Mouse (Mus musculus): Measurements from ENCODE around the gene Cpeb3. TPM values are rescaled to one million over a fixed set of nuclear protein-coding genes. Genes with fewer than 3 reads are reported as not detected.
"Not testable (repeated sequence)": the region's sequence is repeated elsewhere in the genome, so short reads cannot be mapped to it uniquely, and the experiment has no call there.

Gene Cpeb3
- polyA plus RNA-seq, 1 experiment from 2014 or later = 0.91 TPM

- no peak overlapping the region for H3K27ac ChIP-seq (replicated peaks; ENCODE audit: low read depth, low read length)
- peaks cover 14% of the 10 kb centered on the region for H3K27me3 ChIP-seq (ENCODE audit: control insufficient read depth, insufficient read depth, low read length)
- H3K9ac ChIP-seq (replicated peaks; ENCODE audit: low read length) = no peak overlapping the region
- H3K4me3 ChIP-seq (ENCODE audit: low read depth, low read length) = no peak overlapping the region
- H3K4me1 ChIP-seq (ENCODE audit: control insufficient read depth, insufficient read depth, low read length) = peaks cover 5% of the 10 kb centered on the region
- no peak for ATAC-seq (replicated peaks; ENCODE audit: insufficient number of reproducible peaks, low FRiP score, low TSS enrichment, low read depth)
- WGBS = 9% methylated on average over 7 of the region's 7 CpGs
- no peaks in the 10 kb centered on the region for H3K36me3 ChIP-seq (replicated peaks; ENCODE audit: control insufficient read depth, insufficient read depth, low read depth, low read length)
- no peaks in the 10 kb centered on the region for H3K9me3 ChIP-seq (replicated peaks; ENCODE audit: control insufficient read depth, low read length)
- no peak for DNase-seq (ENCODE audit: low spot score)
- no peak overlapping the region for H3K4me2 ChIP-seq (ENCODE audit: low read depth, low read length)
Measured at GRCm38 (mm10) chr19:37238651-37239050, 30.2 kb upstream of the Cpeb3 start.

- no peak for ATAC-seq (replicated peaks; ENCODE audit: insufficient number of reproducible peaks, low FRiP score, low TSS enrichment, low read depth)
Measured at GRCm38 (mm10) chr19:37237712-37238437, 29.5 kb upstream of the Cpeb3 start.

GRCm38 (mm10) chr19:37237306-37237705 lies 28.9 kb upstream of the Cpeb3 start:
- Histone ChIP-seq H3K4me1 (ENCODE audit: control insufficient read depth, insufficient read depth, low read length) (peaks cover 5% of the 10 kb centered on the region), H3K9me3 (replicated peaks; ENCODE audit: control insufficient read depth, low read length) (no peaks in the 10 kb centered on the region), H3K4me3 (ENCODE audit: low read depth, low read length) (no peak overlapping the region), H3K9ac (replicated peaks; ENCODE audit: low read length) (no peak overlapping the region), H3K27ac (replicated peaks; ENCODE audit: low read depth, low read length) (no peak overlapping the region), H3K36me3 (replicated peaks; ENCODE audit: control insufficient read depth, insufficient read depth, low read depth, low read length) (no peaks in the 10 kb centered on the region), H3K4me2 (ENCODE audit: low read depth, low read length) (no peak overlapping the region), H3K27me3 (ENCODE audit: control insufficient read depth, insufficient read depth, low read length) (peaks cover 16% of the 10 kb centered on the region)
- DNase-seq (ENCODE audit: low spot score) (no peak), ATAC-seq (replicated peaks; ENCODE audit: insufficient number of reproducible peaks, low FRiP score, low TSS enrichment, low read depth) (no peak)
- 50% methylated on average over 5 of the region's 5 CpGs for WGBS

More at GRCm38 (mm10) chr19:37237712-37238437, 29.5 kb upstream of the Cpeb3 start:
- H3K27ac ChIP-seq (replicated peaks; ENCODE audit: low read depth, low read length) = no peak overlapping the region
- H3K9me3 ChIP-seq (replicated peaks; ENCODE audit: control insufficient read depth, low read length) = no peaks in the 10 kb centered on the region
- DNase-seq (ENCODE audit: low spot score) = no peak
- no peaks in the 10 kb centered on the region for H3K36me3 ChIP-seq (replicated peaks; ENCODE audit: control insufficient read depth, insufficient read depth, low read depth, low read length)
- H3K4me1 ChIP-seq (ENCODE audit: control insufficient read depth, insufficient read depth, low read length) = peaks cover 5% of the 10 kb centered on the region
- H3K4me3 ChIP-seq (ENCODE audit: low read depth, low read length) = no peak overlapping the region
- peaks cover 16% of the 10 kb centered on the region for H3K27me3 ChIP-seq (ENCODE audit: control insufficient read depth, insufficient read depth, low read length)
- no peak overlapping the region for H3K4me2 ChIP-seq (ENCODE audit: low read depth, low read length)
- WGBS = 5% methylated on average over 15 of the region's 15 CpGs
- H3K9ac ChIP-seq (replicated peaks; ENCODE audit: low read length) = no peak overlapping the region

GRCm38 (mm10) chr19:37235818-37236217 lies 27.4 kb upstream of the Cpeb3 start:
- Histone ChIP-seq H3K27me3 (ENCODE audit: control insufficient read depth, insufficient read depth, low read length) (peaks cover 16% of the 10 kb centered on the region), H3K4me3 (ENCODE audit: low read depth, low read length) (no peak overlapping the region), H3K4me1 (ENCODE audit: control insufficient read depth, insufficient read depth, low read length) (peaks cover 5% of the 10 kb centered on the region), H3K36me3 (replicated peaks; ENCODE audit: control insufficient read depth, insufficient read depth, low read depth, low read length) (no peaks in the 10 kb centered on the region), H3K27ac (replicated peaks; ENCODE audit: low read depth, low read length) (no peak overlapping the region), H3K9me3 (replicated peaks; ENCODE audit: control insufficient read depth, low read length) (no peaks in the 10 kb centered on the region), H3K4me2 (ENCODE audit: low read depth, low read length) (no peak overlapping the region), H3K9ac (replicated peaks; ENCODE audit: low read length) (no peak overlapping the region)
- 62% methylated on average over 8 of the region's 8 CpGs for WGBS
- no peak for ATAC-seq (replicated peaks; ENCODE audit: insufficient number of reproducible peaks, low FRiP score, low TSS enrichment, low read depth)
- no peak for DNase-seq (ENCODE audit: low spot score)

- DNase-seq (ENCODE audit: low spot score) (peak; percentile 35), ATAC-seq (replicated peaks; ENCODE audit: insufficient number of reproducible peaks, low FRiP score, low TSS enrichment, low read depth) (0 out of 2 replicates have a peak, but pooled peaks have one; percentile 46)
- 3% methylated on average over 63 of the region's 63 CpGs for WGBS
- Histone ChIP-seq H3K9me3 (replicated peaks; ENCODE audit: control insufficient read depth, low read length) (no peaks in the 10 kb centered on the region), H3K27me3 (ENCODE audit: control insufficient read depth, insufficient read depth, low read length) (peaks cover 16% of the 10 kb centered on the region), H3K4me3 (ENCODE audit: low read depth, low read length) (peak overlapping the region; percentile 40), H3K9ac (replicated peaks; ENCODE audit: low read length) (0 out of 2 replicates have a peak overlapping the region, but pooled peaks have one; percentile 22), H3K36me3 (replicated peaks; ENCODE audit: control insufficient read depth, insufficient read depth, low read depth, low read length) (no peaks in the 10 kb centered on the region), H3K4me2 (ENCODE audit: low read depth, low read length) (peak overlapping the region; percentile 67), H3K4me1 (ENCODE audit: control insufficient read depth, insufficient read depth, low read length) (peaks cover 5% of the 10 kb centered on the region), H3K27ac (replicated peaks; ENCODE audit: low read depth, low read length) (no peak overlapping the region)
Measured at GRCm38 (mm10) chr19:37233561-37234539, 25.4 kb upstream of the Cpeb3 start.

GRCm38 (mm10) chr19:37232598-37232997 lies 24.2 kb upstream of the Cpeb3 start:
- H3K9me3 ChIP-seq (replicated peaks; ENCODE audit: control insufficient read depth, low read length); ATAC-seq (replicated peaks; ENCODE audit: insufficient number of reproducible peaks, low FRiP score, low TSS enrichment, low read depth); H3K4me3 ChIP-seq (ENCODE audit: low read depth, low read length); H3K4me2 ChIP-seq (ENCODE audit: low read depth, low read length); H3K4me1 ChIP-seq (ENCODE audit: control insufficient read depth, insufficient read depth, low read length); H3K27ac ChIP-seq (replicated peaks; ENCODE audit: low read depth, low read length); DNase-seq (ENCODE audit: low spot score); H3K9ac ChIP-seq (replicated peaks; ENCODE audit: low read length); H3K36me3 ChIP-seq (replicated peaks; ENCODE audit: control insufficient read depth, insufficient read depth, low read depth, low read length): not testable (repeated sequence)
- 81% methylated on average over 9 of the region's 9 CpGs for WGBS
- peaks cover 16% of the 10 kb centered on the region for H3K27me3 ChIP-seq (ENCODE audit: control insufficient read depth, insufficient read depth, low read length)

GRCm38 (mm10) chr19:37225197-37225862 lies 16.9 kb upstream of the Cpeb3 start:
- no peaks in the 10 kb centered on the region for H3K9me3 ChIP-seq (replicated peaks; ENCODE audit: control insufficient read depth, low read length)
- WGBS = 80% methylated on average over 6 of the region's 6 CpGs
- no peak overlapping the region for H3K9ac ChIP-seq (replicated peaks; ENCODE audit: low read length)
- ATAC-seq (replicated peaks; ENCODE audit: insufficient number of reproducible peaks, low FRiP score, low TSS enrichment, low read depth) = no peak
- DNase-seq (ENCODE audit: low spot score) = no peak
- no peak overlapping the region for H3K4me3 ChIP-seq (ENCODE audit: low read depth, low read length)
- peaks cover 7% of the 10 kb centered on the region for H3K36me3 ChIP-seq (replicated peaks; ENCODE audit: control insufficient read depth, insufficient read depth, low read depth, low read length)
- no peaks in the 10 kb centered on the region for H3K27me3 ChIP-seq (ENCODE audit: control insufficient read depth, insufficient read depth, low read length)
- no peak overlapping the region for H3K27ac ChIP-seq (replicated peaks; ENCODE audit: low read depth, low read length)
- H3K4me2 ChIP-seq (ENCODE audit: low read depth, low read length) = no peak overlapping the region
- H3K4me1 ChIP-seq (ENCODE audit: control insufficient read depth, insufficient read depth, low read length) = no peaks in the 10 kb centered on the region
